Comparison of ENCODE assay signal across 24 mouse cellular contexts in genomic region chr12:31299126-31299525, GRCm38 (mm10). TPM values are rescaled to one million over a fixed set of nuclear protein-coding genes. Genes with fewer than 3 reads are reported as not detected.
A peak's percentile ranks its signal among the peaks of the same experiment; 100 is the strongest.
DNase-seq lines count a peak whose midpoint lies in the region; ATAC-seq and TF ChIP-seq lines count a peak whose summit lies in the region.
"Had no signal": no experiment of that assay in that cellular context is flagged by ENCODE, and none has a peak within 500 bp of the region (broad histone marks: within the 10 kb centered on the region; RNA-seq: fewer than 3 reads in every experiment).

No protein-coding gene starts in this region.

- H3K9me3 ChIP-seq in heart, embryonic 12.5 days (replicated peaks): no peaks in the 10 kb centered on the region
- no peaks in the 10 kb centered on the region for H3K9me3 ChIP-seq in heart, embryonic 16.5 days (replicated peaks; ENCODE audit: control insufficient read depth, low read length)
- H3K9me3 ChIP-seq in lung, postnatal 0 days (ENCODE audit: low read length): no peaks in the 10 kb centered on the region
- H3K9me3 ChIP-seq: embryonic facial prominence, embryonic 13.5 days; forebrain, embryonic 12.5 days; G1E; hindbrain, embryonic 10.5 days; hindbrain, embryonic 15.5 days had no signal

- intact Hi-C loops in heart, postnatal 25 days (cut with DNase I): no loop called here

- H3K4me2 ChIP-seq in heart, embryonic 12.5 days: no peak overlapping the region
- H3K4me2 ChIP-seq in heart, embryonic 16.5 days (ENCODE audit: low read depth, low read length): no peak overlapping the region
- no peak overlapping the region for H3K4me2 ChIP-seq in lung, postnatal 0 days (replicated peaks; ENCODE audit: low read depth, low read length)
- H3K4me2 ChIP-seq: embryonic facial prominence, embryonic 13.5 days; forebrain, embryonic 12.5 days; hindbrain, embryonic 15.5 days had no signal

- peaks cover 40% of the 10 kb centered on the region for H3K4me1 ChIP-seq in heart, embryonic 12.5 days (replicated peaks)
- H3K4me1 ChIP-seq in heart, embryonic 16.5 days (ENCODE audit: control insufficient read depth, insufficient read depth, low read length): peaks cover 38% of the 10 kb centered on the region
- H3K4me1 ChIP-seq in lung, postnatal 0 days (ENCODE audit: insufficient read depth, low read depth, low read length): peaks cover 2% of the 10 kb centered on the region; the same call in 1 of the 2 replicates
- H3K4me1 ChIP-seq: forebrain, embryonic 12.5 days had no signal

- peaks cover 90% of the 10 kb centered on the region for H3K36me3 ChIP-seq in heart, embryonic 12.5 days
- H3K36me3 ChIP-seq in heart, embryonic 16.5 days (ENCODE audit: control insufficient read depth, insufficient read depth): peaks cover 60% of the 10 kb centered on the region
- peaks cover 27% of the 10 kb centered on the region for H3K36me3 ChIP-seq in lung, postnatal 0 days (ENCODE audit: insufficient read depth, low read length)
- H3K36me3 ChIP-seq: forebrain, embryonic 12.5 days; G1E; hindbrain, embryonic 15.5 days had no signal

- TF ChIP-seq EP300 in lung, postnatal 0 days (IDR thresholded peaks at IDR 0.05): no peak

- H3K27ac ChIP-seq in heart, embryonic 12.5 days (ENCODE audit: poor library complexity, severe bottlenecking): peak overlapping the region; percentile 85
- peak overlapping the region; percentile 80 for H3K27ac ChIP-seq in heart, embryonic 16.5 days (ENCODE audit: low read length)
- 0 out of 2 replicates have a peak overlapping the region, but pooled peaks have one; percentile 6 for H3K27ac ChIP-seq in lung, postnatal 0 days (ENCODE audit: low read length)
- H3K27ac ChIP-seq: embryonic facial prominence, embryonic 13.5 days; forebrain, embryonic 12.5 days; hindbrain, embryonic 10.5 days; hindbrain, embryonic 15.5 days had no signal

- no peak overlapping the region for H3K4me3 ChIP-seq in heart, embryonic 12.5 days
- H3K4me3 ChIP-seq in heart, embryonic 16.5 days (ENCODE audit: low read length): no peak overlapping the region
- H3K4me3 ChIP-seq in lung, postnatal 0 days (ENCODE audit: low read depth, low read length): no peak overlapping the region
- H3K4me3 ChIP-seq: embryonic facial prominence, embryonic 13.5 days; forebrain, embryonic 12.5 days; hindbrain, embryonic 10.5 days; hindbrain, embryonic 15.5 days had no signal

- TF ChIP-seq CTCF in lung, postnatal 0 days (IDR thresholded peaks at IDR 0.05): no peak

- peak; percentile 48 for DNase-seq in adrenal gland, postnatal 10 days
- no peak for DNase-seq in adrenal gland, postnatal 4 days (ENCODE audit: low spot score in 2 of 2)
- no peak for DNase-seq in heart, adult 18-20 months
- DNase-seq in heart, postnatal 25 days (ENCODE audit: low spot score): no peak
- no peak for DNase-seq in lung, postnatal 0 days (ENCODE audit: low spot score)
- DNase-seq in lung, postnatal 10 days: no peak
- DNase-seq: B cell, adult 2 months; cerebellum, adult 18-20 months; cerebellum, adult 9-11 months; cerebellum, postnatal 36 days; gastrocnemius, postnatal 10 days had no signal

- no peaks in the 10 kb centered on the region for H3K27me3 ChIP-seq in heart, embryonic 12.5 days (replicated peaks)
- no peaks in the 10 kb centered on the region for H3K27me3 ChIP-seq in heart, embryonic 16.5 days (ENCODE audit: control insufficient read depth, insufficient read depth, low read length)
- H3K27me3 ChIP-seq in lung, postnatal 0 days (replicated peaks; ENCODE audit: insufficient read depth, low read length): no peaks in the 10 kb centered on the region
- H3K27me3 ChIP-seq: embryonic facial prominence, embryonic 13.5 days; forebrain, embryonic 12.5 days; hindbrain, embryonic 15.5 days had no signal

- no peak for ATAC-seq in heart, embryonic 12.5 days (ENCODE audit: insufficient number of reproducible peaks, low FRiP score)
- no peak for ATAC-seq in heart, embryonic 16.5 days (replicated peaks; ENCODE audit: extremely low read depth, insufficient read depth, low FRiP score)
- ATAC-seq in lung, postnatal 0 days: no peak
- ATAC-seq: CD4-positive, CD25-positive, alpha-beta regulatory T cell, adult 4 months; forebrain, embryonic 16.5 days; intestine, embryonic 16.5 days had no signal

- no peak overlapping the region for H3K9ac ChIP-seq in heart, embryonic 12.5 days
- peak overlapping the region; percentile 53; the same call in 1 of the 2 replicates for H3K9ac ChIP-seq in heart, embryonic 16.5 days (ENCODE audit: low read length)
- H3K9ac ChIP-seq in lung, postnatal 0 days (replicated peaks; ENCODE audit: low read depth): no peak overlapping the region
- H3K9ac ChIP-seq: embryonic facial prominence, embryonic 13.5 days; forebrain, embryonic 12.5 days; hindbrain, embryonic 15.5 days had no signal

- 89% methylated on average over 3 of the region's 3 CpGs for WGBS in heart, embryonic 12.5 days
- WGBS in heart, embryonic 16.5 days: 83% methylated on average over 3 of the region's 3 CpGs
- 99% methylated on average over 3 of the region's 3 CpGs for WGBS in lung, postnatal 0 days

RNA-seq across cellular contexts. Expression of gene Lamb1, which starts 34.1 kb away (rescaled TPM):
- 100 to 1,000 TPM; 147 to 165 TPM for total RNA-seq in adrenal gland, postnatal 10 days (2021)
- total RNA-seq in adrenal gland, postnatal 4 days (2021): 100 to 1,000 TPM; 236 to 271 TPM
- 127 and 132 TPM in 2 replicates for polyA plus RNA-seq in heart, embryonic 12.5 days (2016; fragmentation: Nextera tagmentation; extraction: Ambion mirVana)
- 10 to 100 TPM; 49.0 to 56.0 TPM for total RNA-seq in heart, adult 18-20 months (2021)
- polyA plus RNA-seq in heart, embryonic 16.5 days (2015; fragmentation: Nextera tagmentation; extraction: Ambion mirVana): 92.1 and 113 TPM in 2 replicates
- total RNA-seq in heart, postnatal 25 days (2021): 10 to 100 TPM; 87.5 to 89.2 TPM
- 54.8 and 56.0 TPM in 2 replicates for polyA plus RNA-seq in lung, postnatal 0 days (2015; fragmentation: Nextera tagmentation; extraction: Ambion mirVana)
- polyA plus RNA-seq: CD4-positive, CD25-positive, alpha-beta regulatory T cell, adult 4 months; G1E had no signal

RNA-seq across cellular contexts. Expression of gene Dld, which starts 52.1 kb away (rescaled TPM):
- 100 to 1,000 TPM; 475 to 479 TPM for total RNA-seq in adrenal gland, postnatal 10 days (2021)
- total RNA-seq in adrenal gland, postnatal 4 days (2021): 100 to 1,000 TPM; 226 to 243 TPM
- 235 and 238 TPM in 2 replicates for polyA plus RNA-seq in heart, embryonic 12.5 days (2016; fragmentation: Nextera tagmentation; extraction: Ambion mirVana)
- total RNA-seq in heart, adult 18-20 months (2021): 100 to 1,000 TPM; 445 to 463 TPM
- 246 and 263 TPM in 2 replicates for polyA plus RNA-seq in heart, embryonic 16.5 days (2015; fragmentation: Nextera tagmentation; extraction: Ambion mirVana)
- 100 to 1,000 TPM; 420 to 439 TPM for total RNA-seq in heart, postnatal 25 days (2021)
- polyA plus RNA-seq in lung, postnatal 0 days (2015; fragmentation: Nextera tagmentation; extraction: Ambion mirVana): 71.4 and 75.2 TPM in 2 replicates

RNA-seq across cellular contexts. Expression of gene Gm6993, which starts 58.6 kb away (rescaled TPM):
- not detected for total RNA-seq in adrenal gland, postnatal 10 days (2021)
- not detected for total RNA-seq in adrenal gland, postnatal 4 days (2021)
- polyA plus RNA-seq in heart, embryonic 12.5 days (2016; fragmentation: Nextera tagmentation; extraction: Ambion mirVana): not detected in 2 replicates
- not detected for total RNA-seq in heart, adult 18-20 months (2021)
- polyA plus RNA-seq in heart, embryonic 16.5 days (2015; fragmentation: Nextera tagmentation; extraction: Ambion mirVana): not detected in 2 replicates
- total RNA-seq in heart, postnatal 25 days (2021): not detected
- polyA plus RNA-seq in lung, postnatal 0 days (2015; fragmentation: Nextera tagmentation; extraction: Ambion mirVana): not detected in 2 replicates
- total RNA-seq: adrenal gland, adult 8-10 months; G1E; gastrocnemius, postnatal 10 days; gastrocnemius, postnatal 4 days had no signal
- polyA plus RNA-seq: CD4-positive, CD25-positive, alpha-beta regulatory T cell, adult 4 months; embryonic facial prominence, embryonic 13.5 days; forebrain, embryonic 12.5 days; forebrain, embryonic 16.5 days; frontal cortex, adult 2 months; G1E; hindbrain, embryonic 10.5 days; hindbrain, embryonic 15.5 days; intestine, embryonic 16.5 days had no signal

Comparison
In these comparisons a context has a peak if more than half of its experiments do, and no peak if none do; other contexts are left out.
1. H3K27ac ChIP-seq: peak in every context shown above with its lines; median percentile 85 in heart, embryonic 12.5 days; 80 in heart, embryonic 16.5 days; 6 in lung, postnatal 0 days.